Mouse (Mus musculus): ENCODE measurements around the gene Dbt.
"Not testable (repeated sequence)": the region's sequence is repeated elsewhere in the genome, so short reads cannot be mapped to it uniquely, and the experiment has no call there.

The Dbt gene

GRCm38 (mm10) chr3:116537200-116537573 is 24.3 kb downstream of the Dbt start:
- no peak for DNase-seq (ENCODE audit: low read depth, low spot score)

- no peak for DNase-seq (ENCODE audit: low read depth, low spot score)
These were observed 29.2 kb downstream of the Dbt start for GRCm38 (mm10) chr3:116542070-116542469.

GRCm38 (mm10) chr3:116542532-116542931 is 29.7 kb downstream of the Dbt start:
- DNase-seq (ENCODE audit: low read depth, low spot score) = no peak

- no peak for DNase-seq (ENCODE audit: low read depth, low spot score)
These were observed 34.6 kb downstream of the Dbt start for GRCm38 (mm10) chr3:116547430-116547829.

- no peak for DNase-seq (ENCODE audit: low read depth, low spot score)
These were observed 38.5 kb downstream of the Dbt start for GRCm38 (mm10) chr3:116551362-116551761.

GRCm38 (mm10) chr3:116561315-116561714 is 48.4 kb downstream of the Dbt start:
- DNase-seq (ENCODE audit: low read depth, low spot score) = not testable (repeated sequence)

- DNase-seq (ENCODE audit: low read depth, low spot score) = no peak
These were observed 49.7 kb downstream of the Dbt start, which contains the start of gene Lrrc39 for GRCm38 (mm10) chr3:116562408-116563094. Gene Lrrc39, plus strand, starts transcription at chr3:116562973.

GRCm38 (mm10) chr3:116563095-116563492 is 50.2 kb downstream of the Dbt start:
- DNase-seq (ENCODE audit: low read depth, low spot score) = no peak

- DNase-seq (ENCODE audit: low read depth, low spot score) = no peak
These were observed 57.8 kb downstream of the Dbt start for GRCm38 (mm10) chr3:116570628-116571027.

- no peak for DNase-seq (ENCODE audit: low read depth, low spot score)
These were observed 64.4 kb downstream of the Dbt start for GRCm38 (mm10) chr3:116577286-116577685.

GRCm38 (mm10) chr3:116582201-116582600 is 69.3 kb downstream of the Dbt start:
- no peak for DNase-seq (ENCODE audit: low read depth, low spot score)

GRCm38 (mm10) chr3:116594076-116594727 is 81.3 kb downstream of the Dbt start:
- no peak for DNase-seq (ENCODE audit: low read depth, low spot score)

- peak; percentile 96 for DNase-seq (ENCODE audit: low read depth, low spot score)
These were observed 82.1 kb downstream of the Dbt start, which contains the start of gene Sass6 for GRCm38 (mm10) chr3:116594728-116595602. Gene Sass6, plus strand, starts transcription at chr3:116594982.

- no peak for DNase-seq (ENCODE audit: low read depth, low spot score)
These were observed 82.7 kb downstream of the Dbt start for GRCm38 (mm10) chr3:116595603-116595991.

All from forelimb bud, embryonic 11.5 days (tissue).